Mouse (Mus musculus) brain, embryonic 18.5 days (tissue): ENCODE data around the gene Dbp.

Experiments
- DNase-seq: peaks from one replicate; pipeline ENCODE4 v3.0.0-alpha.2; 2012; ENCODE audit warnings: low read depth, low spot score

The Dbp gene

DNA sequence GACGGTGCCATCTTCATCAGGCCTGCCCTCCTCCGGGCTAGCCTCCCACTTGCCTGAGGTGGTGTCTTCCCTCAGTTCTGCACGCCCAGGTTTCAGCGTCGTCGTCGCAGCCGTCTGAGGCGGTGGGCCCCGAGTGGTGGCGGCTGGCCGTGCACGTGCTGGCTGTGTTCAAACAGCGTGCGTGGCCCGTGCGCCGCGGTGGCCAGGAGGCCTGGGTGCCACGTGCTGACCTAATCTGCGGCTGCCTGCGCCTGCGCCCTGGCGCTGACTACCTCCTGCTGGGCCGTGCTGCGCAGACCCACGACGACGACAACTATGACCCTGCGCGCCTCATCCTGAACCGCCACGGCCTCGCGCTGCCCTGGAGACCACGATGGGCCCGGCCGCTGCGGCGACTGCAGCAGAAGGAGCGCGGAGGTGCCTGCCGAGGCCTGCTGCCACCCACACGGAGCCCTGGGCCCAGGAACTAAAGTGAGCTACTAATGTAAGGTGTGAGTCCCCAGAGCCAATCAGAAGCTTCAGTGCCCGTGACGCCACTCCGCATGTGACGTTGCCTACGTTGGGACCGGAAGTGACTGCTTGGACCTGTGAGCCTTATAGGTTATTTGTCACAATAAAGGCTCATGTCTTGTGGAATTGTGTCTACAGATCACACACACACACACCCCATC is 10.8 kb upstream of the Dbp start, which contains the start of gene Sec1:
TSS of gene Sec1 (minus strand) at position 482 of the 671 bp plus-strand sequence.
- no peak for DNase-seq

DNA sequence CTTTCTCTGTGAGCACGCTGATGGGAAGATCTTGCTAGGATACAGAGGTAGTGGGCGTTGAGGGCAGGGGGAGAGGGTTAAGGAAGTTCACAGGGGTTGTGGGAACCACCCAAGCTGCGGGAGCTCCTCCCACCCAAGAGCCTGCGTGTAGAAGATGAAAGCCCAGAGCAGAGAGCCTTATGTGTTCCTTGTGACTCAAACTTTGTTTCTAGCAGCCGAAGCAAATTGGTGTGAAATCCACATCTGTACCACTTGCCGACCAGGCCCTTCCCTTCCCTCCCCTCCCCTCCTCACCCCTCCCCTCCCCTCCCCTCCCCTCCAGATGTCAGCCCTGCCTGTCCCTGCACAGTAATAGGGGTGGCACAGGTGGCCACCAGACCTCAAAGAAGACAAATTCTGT is 9.8 kb upstream of the Dbp start:
- no peak for DNase-seq

DNA sequence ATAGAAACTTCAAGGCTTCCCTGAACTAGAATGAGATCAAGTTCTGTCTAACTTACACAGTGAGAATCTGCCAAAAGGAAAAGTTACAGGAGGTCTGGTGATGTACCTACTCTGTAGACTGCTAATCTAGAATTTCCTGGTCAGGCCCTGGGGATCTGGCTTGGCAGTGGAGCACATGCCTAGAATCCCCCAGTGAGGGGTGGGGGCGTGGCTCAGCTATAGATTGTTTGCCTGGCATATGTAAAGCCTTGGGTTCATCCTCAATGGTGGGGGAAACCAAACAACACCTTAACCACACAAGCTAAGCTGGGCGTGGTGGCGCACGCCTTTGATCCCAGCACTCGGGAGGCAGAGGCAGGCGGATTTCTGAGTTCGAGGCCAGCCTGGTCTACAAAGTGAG is 7.0 kb upstream of the Dbp start:
- no peak for DNase-seq

DNA sequence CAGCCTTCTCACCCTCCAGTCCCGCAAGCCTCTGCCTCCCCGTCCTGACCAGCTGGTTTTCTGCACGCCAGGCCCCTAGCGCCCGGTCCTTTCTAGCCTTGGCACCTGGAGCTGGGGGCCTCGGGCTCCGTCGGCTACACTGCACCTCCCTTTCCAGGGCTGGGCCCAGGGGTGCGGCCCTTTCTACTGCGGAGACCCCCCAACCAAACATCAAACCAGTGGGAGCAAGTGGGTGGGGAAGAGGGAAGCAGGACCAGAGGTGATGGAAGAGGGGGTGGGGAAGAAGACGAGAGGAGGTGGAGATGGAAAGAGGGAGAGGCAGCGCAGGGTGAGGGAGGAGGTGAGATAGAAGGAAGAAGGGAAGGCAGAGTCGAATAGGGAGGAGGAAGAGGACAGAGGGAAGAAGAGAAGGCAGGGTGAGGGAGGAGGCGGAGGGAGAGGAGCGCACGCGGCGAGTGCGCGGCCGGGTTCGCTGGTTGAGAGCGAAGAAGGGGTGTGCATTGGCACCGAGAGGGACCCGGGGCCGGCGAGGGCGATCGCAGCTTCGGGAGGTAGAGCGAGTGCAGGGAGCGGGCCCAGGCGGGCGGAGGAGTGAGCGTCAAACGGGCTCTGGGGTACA is 5.3 kb upstream of the Dbp start, which contains the start of gene Car11:
TSS of gene Car11 (plus strand) at position 321 of the 619 bp plus-strand sequence.
- DNase-seq: no peak

DNA sequence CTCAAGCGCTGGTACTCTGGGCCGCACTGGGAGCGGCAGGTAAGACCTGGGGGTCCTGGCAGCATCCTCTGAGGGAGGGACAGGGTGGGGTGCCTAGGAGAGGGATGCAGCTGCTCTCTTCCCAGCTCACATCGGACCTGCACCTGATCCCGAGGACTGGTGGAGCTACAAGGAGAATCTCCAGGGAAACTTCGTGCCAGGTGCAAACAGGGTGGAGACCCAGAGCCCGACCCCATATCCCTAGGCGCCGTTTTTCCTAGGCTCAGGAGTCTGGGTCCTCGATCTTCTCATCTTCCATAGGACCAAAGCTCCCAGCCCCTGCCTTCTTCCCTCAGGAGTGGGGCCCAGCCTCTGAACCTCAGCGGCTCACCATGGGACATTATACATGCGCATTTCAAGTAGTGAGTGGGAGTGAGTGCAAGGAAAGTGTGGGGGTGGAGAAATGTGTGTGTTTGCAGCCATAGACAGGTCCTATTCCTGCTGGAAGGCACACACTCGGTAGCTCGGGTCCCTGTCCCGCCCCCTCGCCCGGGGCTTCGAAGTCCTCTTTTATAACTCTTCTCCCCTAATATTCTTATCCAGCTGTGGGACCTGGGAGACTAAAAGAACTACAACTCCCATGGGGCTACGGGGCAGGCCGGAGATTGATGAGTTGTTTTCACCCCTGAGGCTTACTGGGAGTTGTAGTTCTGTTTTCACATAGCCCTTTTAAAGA is 4.4 kb upstream of the Dbp start:
- no peak for DNase-seq

DNA sequence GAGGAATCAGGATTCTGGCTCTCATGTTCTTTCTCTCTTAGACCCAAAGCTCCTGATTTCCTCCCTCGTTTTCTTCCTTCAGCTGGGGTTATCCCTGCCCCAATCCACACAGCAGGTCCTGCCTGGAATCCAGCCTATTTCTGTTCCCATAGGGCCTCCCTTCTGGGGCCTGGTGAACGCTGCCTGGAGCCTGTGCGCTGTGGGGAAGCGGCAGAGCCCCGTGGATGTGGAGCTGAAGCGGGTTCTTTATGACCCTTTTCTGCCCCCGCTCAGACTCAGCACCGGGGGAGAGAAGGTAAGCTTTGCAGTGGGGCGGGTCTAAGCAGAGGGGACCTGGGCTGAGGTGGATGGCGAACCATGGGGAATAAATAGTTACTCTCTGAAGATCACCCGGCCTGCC is 3.8 kb upstream of the Dbp start:
- DNase-seq: no peak

DNA sequence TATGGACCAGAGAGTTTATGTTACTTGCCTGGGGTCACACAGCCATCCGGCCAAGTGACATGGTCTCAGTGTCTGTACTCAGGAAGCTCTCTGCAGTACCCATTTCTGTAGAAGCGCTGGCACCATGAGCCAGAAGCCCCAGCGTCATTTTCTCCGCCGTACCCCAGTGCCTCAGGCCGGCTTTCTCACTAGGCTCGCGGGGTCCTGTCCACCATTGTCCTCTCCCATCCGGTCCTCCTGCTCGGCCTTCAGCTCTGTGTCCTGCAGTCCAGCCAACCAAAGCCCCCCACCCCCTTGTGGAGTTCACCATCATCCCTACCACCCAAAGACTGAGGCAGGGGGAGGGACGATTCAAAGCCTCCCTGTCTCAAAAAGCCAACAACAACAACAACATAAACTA is 3.3 kb upstream of the Dbp start:
- DNase-seq: no peak

DNA sequence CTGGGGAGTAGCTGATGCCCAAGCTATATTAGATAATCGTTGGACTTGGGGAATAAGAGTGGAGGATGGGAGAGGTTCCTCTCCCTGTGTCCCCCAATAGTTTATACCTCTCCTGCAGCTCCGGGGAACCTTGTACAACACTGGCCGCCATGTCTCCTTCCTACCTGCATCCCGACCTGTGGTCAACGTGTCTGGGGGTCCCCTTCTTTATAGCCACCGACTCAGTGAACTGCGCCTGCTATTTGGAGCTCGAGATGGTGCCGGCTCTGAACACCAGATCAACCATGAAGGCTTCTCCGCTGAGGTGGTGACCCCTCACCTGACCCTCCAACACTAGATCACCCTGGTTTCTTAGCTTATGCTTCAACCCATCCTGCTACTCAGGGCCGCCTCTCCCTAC is 2.6 kb upstream of the Dbp start:
- no peak for DNase-seq

DNA sequence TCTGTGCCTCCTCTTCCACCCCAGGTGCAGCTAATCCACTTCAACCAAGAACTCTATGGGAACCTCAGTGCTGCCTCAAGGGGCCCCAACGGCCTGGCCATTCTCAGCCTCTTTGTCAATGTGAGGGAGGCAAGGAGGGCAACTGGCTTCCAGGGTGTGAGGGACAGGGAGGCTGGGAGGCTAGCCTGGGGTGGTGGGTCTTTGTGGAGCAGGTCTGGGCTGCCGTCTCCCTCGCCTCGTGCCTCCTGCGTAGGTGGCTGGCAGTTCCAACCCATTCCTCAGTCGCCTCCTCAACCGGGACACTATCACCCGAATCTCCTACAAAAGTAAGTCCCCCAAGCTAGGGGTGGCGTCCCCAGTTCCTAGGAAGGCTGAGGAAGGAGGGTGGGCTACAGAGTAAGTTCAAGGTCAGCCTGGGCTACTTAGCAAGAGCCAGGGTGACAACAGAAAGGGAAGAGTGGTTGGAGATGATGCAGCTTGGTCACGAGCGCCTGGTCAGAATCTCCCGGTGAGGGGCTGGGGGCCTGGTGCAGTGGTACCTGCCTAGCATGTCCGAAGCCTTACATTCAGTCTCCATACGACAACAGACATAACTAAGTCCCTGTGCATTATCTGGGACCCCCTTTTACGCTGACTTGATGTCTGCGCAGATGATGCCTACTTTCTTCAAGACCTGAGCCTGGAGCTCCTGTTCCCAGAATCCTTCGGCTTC is 1.9 kb upstream of the Dbp start:
- DNase-seq: no peak

DNA sequence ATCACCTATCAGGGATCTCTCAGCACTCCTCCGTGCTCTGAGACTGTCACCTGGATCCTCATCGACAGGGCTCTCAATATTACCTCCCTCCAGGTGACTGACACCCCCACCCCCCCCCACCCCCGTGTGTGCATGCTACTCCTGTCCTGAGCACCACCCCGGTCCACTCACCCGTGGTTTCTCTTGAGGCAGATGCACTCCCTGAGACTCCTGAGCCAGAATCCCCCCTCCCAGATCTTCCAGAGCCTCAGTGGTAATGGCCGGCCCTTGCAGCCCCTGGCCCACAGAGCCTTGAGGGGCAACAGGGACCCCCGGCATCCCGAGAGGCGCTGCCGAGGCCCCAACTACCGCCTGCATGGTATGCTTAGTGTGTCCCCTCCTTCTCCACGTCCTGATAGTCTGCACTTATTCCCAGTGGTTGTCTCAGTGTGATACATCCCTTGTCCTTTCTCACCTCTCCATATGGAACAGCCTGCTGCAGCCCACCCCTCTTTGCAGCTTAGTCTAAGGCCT is 1.3 kb upstream of the Dbp start:
- no peak for DNase-seq

DNA sequence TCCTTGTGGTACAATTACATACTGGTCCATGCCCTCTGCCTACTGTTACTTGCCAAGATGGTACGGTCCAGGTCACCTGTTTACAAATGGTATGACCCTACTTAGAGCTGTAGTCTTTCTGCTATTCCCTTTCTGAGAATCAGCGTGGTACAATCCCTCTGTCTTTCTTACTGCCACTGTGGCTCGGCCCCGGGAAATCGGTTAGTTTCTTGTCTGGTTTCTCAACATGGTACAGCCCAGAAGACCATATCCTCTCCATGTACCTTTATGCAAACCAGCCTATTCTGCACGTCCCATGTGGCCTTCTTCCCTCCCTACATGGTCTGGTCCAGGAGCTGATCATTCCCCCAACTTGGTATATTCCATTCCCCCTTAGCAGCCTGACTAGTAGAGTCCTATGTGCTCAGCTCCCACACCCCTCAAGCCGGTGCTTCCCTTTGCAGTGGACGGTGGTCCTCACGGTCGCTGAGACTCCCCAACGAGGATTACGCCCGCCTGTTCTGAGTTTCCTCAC is 785 bp upstream of the Dbp start:
- peak; percentile 82 for DNase-seq

DNA sequence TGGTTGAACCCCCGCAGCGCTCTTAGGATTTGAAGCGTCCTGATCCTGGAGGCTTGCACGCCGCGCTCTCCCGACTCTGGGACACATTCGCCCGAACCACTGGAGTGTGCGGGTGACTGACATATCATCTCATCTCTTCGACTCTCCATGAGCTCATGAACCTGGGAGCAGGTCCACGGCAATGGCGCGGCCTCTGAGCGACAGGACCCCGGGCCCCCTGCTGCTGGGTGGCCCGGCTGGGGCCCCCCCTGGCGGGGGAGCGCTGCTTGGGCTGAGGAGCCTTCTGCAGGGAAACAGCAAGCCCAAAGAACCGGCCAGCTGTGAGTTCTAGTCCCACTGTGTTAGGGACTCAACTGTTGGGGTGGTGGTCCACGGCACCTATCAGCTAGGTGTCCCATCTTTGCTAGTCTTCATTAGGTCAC is 566 bp downstream of the Dbp start:
- no peak for DNase-seq

DNA sequence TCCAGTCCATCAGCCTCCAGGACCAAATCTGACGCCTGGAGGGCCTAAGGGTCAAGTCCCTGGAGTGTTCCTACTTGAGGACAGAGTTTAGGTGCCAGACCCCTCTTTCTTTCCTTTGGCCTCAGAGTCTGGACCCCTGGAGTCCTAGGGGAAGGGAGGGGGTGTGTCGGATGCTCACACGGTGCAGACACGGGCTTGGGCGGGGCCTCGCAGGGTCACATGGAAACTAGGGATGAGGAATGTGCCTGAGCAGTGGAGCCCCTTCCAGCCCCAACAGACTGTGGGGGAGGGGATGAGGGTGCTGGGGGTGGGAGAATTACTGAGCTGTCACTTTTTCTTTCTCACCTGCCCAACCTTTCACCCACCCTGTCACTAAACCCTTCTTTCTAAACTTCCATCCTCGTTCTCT is 989 bp downstream of the Dbp start:
- DNase-seq: no peak

DNA sequence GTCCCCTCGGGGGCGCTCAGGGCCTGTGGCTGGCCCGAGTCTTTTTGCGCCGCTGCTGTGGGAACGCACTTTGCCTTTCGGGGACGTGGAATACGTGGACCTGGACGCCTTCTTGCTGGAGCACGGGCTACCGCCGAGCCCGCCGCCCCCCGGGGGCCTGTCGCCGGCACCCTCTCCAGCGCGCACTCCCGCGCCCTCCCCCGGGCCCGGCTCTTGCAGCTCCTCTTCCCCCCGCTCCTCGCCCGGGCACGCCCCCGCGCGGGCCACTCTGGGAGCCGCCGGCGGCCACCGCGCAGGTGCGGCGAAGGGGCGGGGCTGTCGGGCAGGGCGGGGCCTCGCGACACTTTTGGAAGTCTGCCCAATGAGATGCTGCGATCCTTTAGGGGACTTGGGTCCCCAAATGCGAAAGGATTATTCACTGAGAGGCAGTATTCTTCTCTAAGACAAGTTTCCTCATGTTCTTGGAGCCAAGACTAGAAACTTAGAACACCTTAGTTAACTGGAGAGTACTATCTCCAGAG is 1.9 kb downstream of the Dbp start:
- DNase-seq: no peak

DNA sequence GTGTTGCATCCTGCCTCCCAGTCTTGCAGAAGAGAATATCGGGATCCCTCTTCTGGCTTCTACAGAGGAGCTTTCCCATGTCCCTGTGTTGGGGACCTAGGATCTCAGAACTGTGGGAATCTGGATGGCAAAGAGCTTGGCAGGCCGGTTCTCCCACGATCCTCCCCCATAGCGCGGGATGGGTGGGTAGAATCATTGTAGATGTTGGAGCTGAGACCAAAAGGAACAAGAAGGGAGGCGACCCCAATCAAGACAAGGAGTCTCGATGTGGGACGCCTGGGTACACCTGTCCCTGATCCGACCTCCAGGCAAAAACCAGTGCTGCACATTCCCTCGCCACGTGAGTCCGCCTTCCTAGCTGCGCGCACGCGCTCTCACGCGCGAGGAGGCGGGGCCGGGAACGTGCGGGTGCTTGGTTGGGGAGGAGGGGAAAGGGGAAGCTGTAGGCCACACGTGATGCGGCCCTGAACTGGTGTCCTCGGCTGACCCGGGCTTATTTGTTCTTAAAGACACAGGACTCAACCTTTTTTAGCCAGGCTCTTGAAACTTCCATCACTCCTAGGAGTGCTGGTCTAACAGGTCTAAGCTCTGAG is 2.6 kb downstream of the Dbp start:
- no peak for DNase-seq

DNA sequence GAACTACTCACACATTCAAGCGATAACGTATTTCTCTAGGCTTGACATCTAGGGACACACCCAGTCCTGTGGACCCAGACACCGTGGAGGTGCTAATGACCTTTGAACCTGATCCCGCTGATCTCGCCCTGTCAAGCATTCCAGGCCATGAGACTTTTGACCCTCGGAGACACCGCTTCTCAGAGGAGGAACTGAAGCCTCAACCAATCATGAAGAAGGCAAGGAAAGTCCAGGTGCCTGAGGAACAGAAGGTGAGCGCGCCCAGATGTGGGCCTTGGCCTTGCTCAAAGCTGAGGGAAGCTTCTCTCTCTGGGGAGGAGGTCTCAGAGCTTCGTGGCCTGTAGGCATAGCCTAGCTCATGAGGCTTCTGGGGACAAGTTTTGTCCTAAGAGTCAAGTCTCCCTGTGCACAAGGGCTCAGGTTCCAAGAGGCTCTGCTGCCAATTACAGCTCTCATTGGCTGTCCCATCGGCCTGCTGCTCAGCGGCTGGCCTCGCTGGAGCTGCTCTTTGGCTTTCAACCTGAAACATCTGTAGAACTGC is 3.4 kb downstream of the Dbp start:
- no peak for DNase-seq

DNA sequence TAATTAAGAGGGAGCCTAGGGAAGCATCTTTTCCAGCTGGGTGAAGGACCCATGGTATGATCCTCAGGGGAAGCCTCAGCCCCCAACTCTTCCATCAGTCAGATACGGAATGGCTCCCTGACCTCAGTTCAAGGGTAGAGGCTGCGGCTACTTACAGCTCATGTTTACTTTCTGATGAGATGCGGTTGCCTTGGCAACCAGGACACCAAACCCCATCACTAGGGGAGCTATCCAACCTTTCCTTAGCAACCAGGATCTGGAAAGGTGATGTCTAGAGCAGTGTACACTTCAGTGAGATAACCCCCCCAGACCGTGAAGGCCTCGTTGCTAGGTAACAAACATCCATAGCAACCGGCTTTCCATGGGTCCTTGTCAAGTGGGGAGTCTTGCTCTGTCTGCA is 4.1 kb downstream of the Dbp start:
- no peak for DNase-seq

DNA sequence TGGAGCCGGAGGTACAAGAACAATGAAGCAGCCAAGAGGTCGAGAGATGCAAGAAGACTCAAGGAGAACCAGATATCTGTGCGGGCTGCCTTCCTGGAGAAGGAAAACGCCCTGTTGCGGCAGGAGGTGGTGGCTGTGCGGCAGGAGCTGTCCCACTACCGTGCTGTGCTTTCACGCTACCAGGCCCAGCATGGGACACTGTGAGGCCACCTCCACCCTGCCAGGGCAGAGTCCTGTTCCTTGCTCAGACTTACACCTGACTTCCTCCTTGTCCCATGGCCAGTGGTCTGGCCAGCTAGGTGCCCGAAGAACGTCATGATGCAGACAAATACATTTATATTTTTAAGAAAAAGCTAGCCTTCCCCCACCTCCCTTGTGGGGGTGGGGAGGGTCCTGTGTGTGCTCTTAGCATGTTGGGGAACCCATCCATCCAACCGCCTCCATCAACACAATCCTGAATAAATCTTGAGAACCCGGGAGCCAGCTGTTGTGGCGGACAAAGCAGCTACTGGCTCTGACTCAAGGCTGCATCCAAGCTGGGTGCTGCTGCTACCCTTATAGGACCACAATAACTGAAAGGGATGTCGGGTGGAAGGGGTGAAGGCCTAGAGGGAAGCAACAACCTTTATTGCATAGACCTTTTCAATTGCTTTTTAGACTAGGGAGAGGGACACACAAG is 4.9 kb downstream of the Dbp start:
- no peak for DNase-seq

DNA sequence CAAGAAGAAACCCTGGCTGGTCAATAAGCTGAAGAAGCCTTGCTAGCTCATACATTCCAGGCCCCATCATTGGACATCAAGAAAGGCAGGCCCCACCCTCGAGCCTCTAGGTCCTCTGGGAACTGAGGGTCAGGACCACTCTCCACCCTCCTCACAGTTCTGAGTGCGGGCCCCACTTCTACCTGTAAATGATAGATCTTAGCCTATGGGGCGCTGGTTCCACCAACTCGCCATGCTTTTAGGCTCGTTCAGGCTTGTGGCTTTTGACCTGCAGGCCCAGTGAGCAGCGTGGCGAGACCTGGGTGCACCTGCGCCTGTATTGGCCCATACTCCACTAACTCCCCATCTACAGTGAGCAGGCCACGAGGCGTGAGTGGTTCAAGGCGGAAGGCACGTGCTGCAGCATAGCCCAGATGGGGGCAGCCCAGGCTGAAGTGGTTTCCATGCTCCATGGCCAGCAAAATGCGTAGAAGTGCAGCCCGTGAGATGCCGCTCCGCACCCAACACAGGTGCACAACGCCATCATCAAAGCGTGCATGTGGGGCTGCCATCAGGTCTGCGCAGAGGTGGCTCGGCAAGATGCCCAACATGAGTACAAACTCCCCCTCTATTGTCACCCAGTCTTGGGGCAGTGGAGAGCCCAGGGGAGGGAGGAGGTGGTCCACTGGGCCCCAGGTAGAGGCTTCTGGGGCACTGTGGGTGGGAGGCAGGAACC is 5.7 kb downstream of the Dbp start:
- no peak for DNase-seq
